Mouse (Mus musculus) C2C12 (cell line): Measurements from ENCODE around the gene Rem1. TPM values are rescaled to one million over a fixed set of nuclear protein-coding genes. Genes with fewer than 3 reads are reported as not detected.
A peak's percentile ranks its signal among the peaks of the same experiment; 100 is the strongest.

Source experiments
- H3K27me3 ChIP-seq: one replicate; pipeline ENCODE4 v1.6.1; 2011; ENCODE audit not compliant: control insufficient read depth, insufficient read depth, insufficient read length
- H3K36me3 ChIP-seq: one replicate; pipeline ENCODE4 v1.6.1; 2011; ENCODE audit not compliant: control insufficient read depth, insufficient read depth
- H3K4me3 ChIP-seq: one replicate; pipeline ENCODE4 v1.5.1; 2011; ENCODE audit warnings: mild to moderate bottlenecking, control low read depth; ENCODE audit not compliant: poor library complexity, insufficient read depth, severe bottlenecking
- H3K79me2 ChIP-seq: one replicate; pipeline ENCODE4 v1.6.1; 2011; ENCODE audit not compliant: control insufficient read depth, insufficient read depth
- H3K79me3 ChIP-seq: one replicate; pipeline ENCODE4 v1.6.1; 2011; ENCODE audit warnings: low read depth, control low read depth
- H3ac ChIP-seq: one replicate; pipeline ENCODE3; 2011; ENCODE audit warnings: low read depth; ENCODE audit not compliant: control insufficient read depth, insufficient read length
- CEBPB ChIP-seq: IDR thresholded peaks from one replicate; pipeline ENCODE4 v1.6.1; 2011; ENCODE audit warnings: low read depth, mild to moderate bottlenecking, control low read depth, moderate library complexity
- CTCF ChIP-seq: IDR thresholded peaks from one replicate; pipeline ENCODE4 v1.5.1; 2011; ENCODE audit not compliant: control insufficient read depth, insufficient read depth, insufficient read length
- FOSL1 ChIP-seq: IDR thresholded peaks from one replicate; pipeline ENCODE4 v1.8.0; 2011; ENCODE audit warnings: mild to moderate bottlenecking, low read length; ENCODE audit not compliant: poor library complexity, insufficient read depth, severe bottlenecking
- MAX ChIP-seq: IDR thresholded peaks from one replicate; pipeline ENCODE4 v1.6.1; 2011; ENCODE audit warnings: mild to moderate bottlenecking, control low read depth
- MYOD1 ChIP-seq: IDR thresholded peaks from one replicate; pipeline ENCODE4 v1.6.1; 2011; ENCODE audit warnings: low read depth; ENCODE audit not compliant: control insufficient read depth, insufficient read length
- MYOG ChIP-seq: IDR thresholded peaks from one replicate; pipeline ENCODE4 v1.6.1; 2011; ENCODE audit not compliant: control insufficient read depth, insufficient read length; ENCODE audit errors: extremely low read depth
- USF1 ChIP-seq: IDR thresholded peaks from one replicate; pipeline ENCODE4 v1.6.1; 2011; ENCODE audit warnings: low read depth, mild to moderate bottlenecking, control low read depth, moderate library complexity
- polyA plus RNA-seq: library from polyadenylated mRNA; unstranded; fragments of >200 nt; fragmentation: generic; extraction: Trizol; gene quantifications from one replicate; pipeline ENCODE4 v1.2.1, GENCODE M21; 2012; ENCODE audit warnings: missing spikeins

Gene Rem1
- polyA plus RNA-seq, 1 experiment: 38.7 TPM

GRCm38 (mm10) chr2:152638865-152639264 lies 12.1 kb downstream of the Rem1 start:
- H3K36me3 ChIP-seq: peaks cover 18% of the 10 kb centered on the region
- no peaks in the 10 kb centered on the region for H3K79me3 ChIP-seq
- no peak for TF ChIP-seq MAX
- TF ChIP-seq CEBPB: no peak
- no peak for TF ChIP-seq MYOG
- TF ChIP-seq MYOD1: no peak
- no peak for TF ChIP-seq USF1
- TF ChIP-seq FOSL1: no peak
- no peak overlapping the region for H3K4me3 ChIP-seq
- H3K27me3 ChIP-seq: no peaks in the 10 kb centered on the region
- no peaks in the 10 kb centered on the region for H3K79me2 ChIP-seq
- no peak overlapping the region for H3ac ChIP-seq

GRCm38 (mm10) chr2:152639406-152640113 lies 12.8 kb downstream of the Rem1 start:
- peaks cover 13% of the 10 kb centered on the region for H3K36me3 ChIP-seq
- peak overlapping the region; percentile 27 for H3ac ChIP-seq
- no peaks in the 10 kb centered on the region for H3K79me3 ChIP-seq
- no peak overlapping the region for H3K4me3 ChIP-seq
- H3K27me3 ChIP-seq: no peaks in the 10 kb centered on the region
- TF ChIP-seq MAX (no peak), MYOD1 (peak; percentile 34), USF1 (no peak), FOSL1 (no peak), CEBPB (no peak)
- no peaks in the 10 kb centered on the region for H3K79me2 ChIP-seq

GRCm38 (mm10) chr2:152652901-152653620 lies 26.3 kb downstream of the Rem1 start:
- TF ChIP-seq CEBPB (no peak), MYOD1 (peak; percentile 12), CTCF (no peak), MYOG (no peak), MAX (peak; percentile 50), FOSL1 (no peak), USF1 (no peak)
- Histone ChIP-seq H3ac (peak overlapping the region; percentile 39), H3K27me3 (no peaks in the 10 kb centered on the region), H3K79me3 (no peaks in the 10 kb centered on the region), H3K36me3 (no peaks in the 10 kb centered on the region), H3K4me3 (no peak overlapping the region), H3K79me2 (no peaks in the 10 kb centered on the region)

- Histone ChIP-seq H3ac (no peak overlapping the region), H3K4me3 (no peak overlapping the region), H3K27me3 (no peaks in the 10 kb centered on the region), H3K79me3 (no peaks in the 10 kb centered on the region), H3K36me3 (no peaks in the 10 kb centered on the region), H3K79me2 (no peaks in the 10 kb centered on the region)
- TF ChIP-seq FOSL1: peak; percentile 17
- no peak for TF ChIP-seq CEBPB
- no peak for TF ChIP-seq MYOG
- TF ChIP-seq MAX: peak; percentile 54
- peak; percentile 31 for TF ChIP-seq MYOD1
Observed at GRCm38 (mm10) chr2:152653874-152654715, 27.3 kb downstream of the Rem1 start.

- Histone ChIP-seq H3K4me3 (no peak overlapping the region), H3K79me2 (no peaks in the 10 kb centered on the region), H3ac (no peak overlapping the region), H3K79me3 (no peaks in the 10 kb centered on the region), H3K36me3 (no peaks in the 10 kb centered on the region), H3K27me3 (no peaks in the 10 kb centered on the region)
- TF ChIP-seq FOSL1: no peak
- no peak for TF ChIP-seq CEBPB
- TF ChIP-seq MYOD1: no peak
- no peak for TF ChIP-seq MAX
- TF ChIP-seq CTCF: no peak
Observed at GRCm38 (mm10) chr2:152657398-152657797, 30.6 kb downstream of the Rem1 start.
